Mouse (Mus musculus): ENCODE results near the gene Mgat1. TPM values are rescaled to one million over a fixed set of nuclear protein-coding genes. Genes with fewer than 3 reads are reported as not detected.

Gene Mgat1
- 159 and 190 TPM in 2 replicates for polyA plus RNA-seq (2012; rRNA removed)

GRCm38 (mm10) chr11:49243727-49244594, at the start of gene Mgat1:
TSS of gene Mgat1 (plus strand) at chr11:49244191.

GRCm38 (mm10) chr11:49203129-49203768, 40.7 kb upstream of the Mgat1 start, which contains the start of gene Zfp62:
TSS of gene Zfp62 (plus strand) at chr11:49203292.

GRCm38 (mm10) chr11:49278222-49278621, 34.2 kb downstream of the Mgat1 start, which contains the start of gene Olfr1393:
TSS of gene Olfr1393 (plus strand) at chr11:49278304.

GRCm38 (mm10) chr11:49284982-49285381, 41.0 kb downstream of the Mgat1 start, which contains the start of gene Olfr1392:
TSS of gene Olfr1392 (plus strand) at chr11:49285282.

GRCm38 (mm10) chr11:49304441-49304840, 60.5 kb downstream of the Mgat1 start, which contains the start of gene Olfr10:
TSS of gene Olfr10 (plus strand) at chr11:49304741.

Other genes starting within 250 kb of the Mgat1 start
- 0.57 and 0.64 TPM in 2 replicates for gene 9930111J21Rik2, start 192.9 kb upstream of the Mgat1 start, polyA plus RNA-seq (2012; rRNA removed)
- gene Tgtp2, start 180.0 kb upstream of the Mgat1 start, polyA plus RNA-seq (2012; rRNA removed) = 0.34 and 1.0 TPM in 2 replicates
- 2.0 and 2.4 TPM in 2 replicates for gene Ifi47, start 167.6 kb upstream of the Mgat1 start, polyA plus RNA-seq (2012; rRNA removed)
- gene Olfr1396, start 129.3 kb upstream of the Mgat1 start, polyA plus RNA-seq (2012; rRNA removed) = 0.15 TPM in 1 of 2 replicates, not detected in the other
- not detected in 2 replicates for gene Olfr1395, start 101.9 kb upstream of the Mgat1 start, polyA plus RNA-seq (2012; rRNA removed)
- not detected in 2 replicates for gene Olfr1394, start 89.8 kb upstream of the Mgat1 start, polyA plus RNA-seq (2012; rRNA removed)
- 0.95 and 2.9 TPM in 2 replicates for gene Btnl9, start 57.0 kb upstream of the Mgat1 start, polyA plus RNA-seq (2012; rRNA removed)
- gene Zfp62, start 40.9 kb upstream of the Mgat1 start, polyA plus RNA-seq (2012; rRNA removed) = 1.7 and 2.2 TPM in 2 replicates
- 0.05 and 0.08 TPM in 2 replicates for gene Olfr1393, start 34.1 kb downstream of the Mgat1 start, polyA plus RNA-seq (2012; rRNA removed)
- gene Olfr1392, start 41.1 kb downstream of the Mgat1 start, polyA plus RNA-seq (2012; rRNA removed) = 0.22 TPM in 1 of 2 replicates, not detected in the other
- gene Olfr10, start 60.5 kb downstream of the Mgat1 start, polyA plus RNA-seq (2012; rRNA removed) = not detected in 2 replicates
- gene Olfr1391, start 78.6 kb downstream of the Mgat1 start, polyA plus RNA-seq (2012; rRNA removed) = not detected in 2 replicates
- not detected in 2 replicates for gene Olfr1390, start 91.0 kb downstream of the Mgat1 start, polyA plus RNA-seq (2012; rRNA removed)
- gene Olfr1389, start 178.9 kb downstream of the Mgat1 start, polyA plus RNA-seq (2012; rRNA removed) = not detected in 2 replicates
- gene Olfr1388, start 192.4 kb downstream of the Mgat1 start, polyA plus RNA-seq (2012; rRNA removed) = 0.10 and 0.26 TPM in 2 replicates
- not detected in 2 replicates for gene Olfr1387, start 211.2 kb downstream of the Mgat1 start, polyA plus RNA-seq (2012; rRNA removed)
- gene Olfr1386, start 220.9 kb downstream of the Mgat1 start, polyA plus RNA-seq (2012; rRNA removed) = not detected in 2 replicates
- not detected in 2 replicates for gene Olfr1385, start 244.9 kb downstream of the Mgat1 start, polyA plus RNA-seq (2012; rRNA removed)